Comparison of ENCODE assay signal across 8 mouse cellular contexts in genomic region chr7:100950481-100951010, GRCm38 (mm10). TPM values are rescaled to one million over a fixed set of nuclear protein-coding genes. Genes with fewer than 3 reads are reported as not detected.
DNase-seq lines count a peak whose midpoint lies in the region; ATAC-seq and TF ChIP-seq lines count a peak whose summit lies in the region.

No protein-coding gene starts in this region.

- H3K4me3 ChIP-seq in midbrain, embryonic 10.5 days, result no peak overlapping the region
- H3K4me3 ChIP-seq in midbrain, embryonic 13.5 days (replicated peaks), result no peak overlapping the region
- no peak overlapping the region for H3K4me3 ChIP-seq in heart, embryonic 15.5 days
- no peak overlapping the region for H3K4me3 ChIP-seq in lung, adult 2 months (replicated peaks; ENCODE audit: extremely low read depth, low read depth, low read length)
- no peak overlapping the region for H3K4me3 ChIP-seq in stomach, postnatal 0 days (ENCODE audit: low read depth, low read length)
- H3K4me3 ChIP-seq in midbrain, embryonic 16.5 days (ENCODE audit: low read depth, low read length), result no peak overlapping the region

- no peak overlapping the region for H3K9ac ChIP-seq in midbrain, embryonic 13.5 days (replicated peaks)
- no peak overlapping the region for H3K9ac ChIP-seq in heart, embryonic 15.5 days
- H3K9ac ChIP-seq in stomach, postnatal 0 days (ENCODE audit: low read length), result no peak overlapping the region
- no peak overlapping the region for H3K9ac ChIP-seq in midbrain, embryonic 16.5 days (ENCODE audit: low read depth, low read length)

- no peaks in the 10 kb centered on the region for H3K36me3 ChIP-seq in midbrain, embryonic 10.5 days
- H3K36me3 ChIP-seq in midbrain, embryonic 13.5 days, result no peaks in the 10 kb centered on the region
- H3K36me3 ChIP-seq in heart, embryonic 15.5 days, result no peaks in the 10 kb centered on the region
- no peaks in the 10 kb centered on the region for H3K36me3 ChIP-seq in stomach, postnatal 0 days (ENCODE audit: control insufficient read depth, insufficient read depth, low read length)
- no peaks in the 10 kb centered on the region for H3K36me3 ChIP-seq in midbrain, embryonic 16.5 days (ENCODE audit: control insufficient read depth, insufficient read depth, low read length)

- peak; percentile 28; the same call in 1 of the 2 replicates for TF ChIP-seq POLR2A in lung, adult 2 months (IDR thresholded peaks at IDR 0.05; ENCODE audit: borderline replicate concordance, extremely low read depth, low read depth, low read length)

- no peaks in the 10 kb centered on the region; the same call in 1 of the 2 replicates for H3K27me3 ChIP-seq in midbrain, embryonic 10.5 days (ENCODE audit: low read depth, poor library complexity, severe bottlenecking)
- no peaks in the 10 kb centered on the region for H3K27me3 ChIP-seq in midbrain, embryonic 13.5 days
- H3K27me3 ChIP-seq in heart, embryonic 15.5 days, result 0 out of 2 replicates have a peak, but pooled peaks cover 7% of the 10 kb centered on the region
- no peaks in the 10 kb centered on the region for H3K27me3 ChIP-seq in stomach, postnatal 0 days (ENCODE audit: control insufficient read depth, insufficient read depth, low read length)
- H3K27me3 ChIP-seq in midbrain, embryonic 16.5 days (ENCODE audit: control insufficient read depth, insufficient read depth, low read depth, low read length), result no peaks in the 10 kb centered on the region

- DNase-seq in midbrain, embryonic 10.5 days (ENCODE audit: low spot score), result no peak
- DNase-seq in lung, adult 2 months, result no peak
- no peak for DNase-seq in stomach, postnatal 0 days (ENCODE audit: low spot score)
- no peak for DNase-seq in embryo, embryonic 10 days (ENCODE audit: low spot score)

- peaks cover 20% of the 10 kb centered on the region for H3K4me1 ChIP-seq in midbrain, embryonic 10.5 days
- no peaks in the 10 kb centered on the region for H3K4me1 ChIP-seq in midbrain, embryonic 13.5 days (replicated peaks)
- peaks cover 41% of the 10 kb centered on the region for H3K4me1 ChIP-seq in heart, embryonic 15.5 days (replicated peaks)
- H3K4me1 ChIP-seq in lung, adult 2 months (ENCODE audit: control insufficient read depth, insufficient read depth, low read length), result peaks cover 5% of the 10 kb centered on the region; the same call in 1 of the 2 replicates
- H3K4me1 ChIP-seq in stomach, postnatal 0 days (replicated peaks; ENCODE audit: control insufficient read depth, insufficient read depth), result no peaks in the 10 kb centered on the region
- H3K4me1 ChIP-seq in midbrain, embryonic 16.5 days (ENCODE audit: control insufficient read depth, insufficient read depth, low read length), result no peaks in the 10 kb centered on the region

- no peak for TF ChIP-seq EP300 in stomach, postnatal 0 days (optimal IDR thresholded peaks at IDR 0.05)

- WGBS in midbrain, embryonic 10.5 days, result 72% methylated on average over 12 of the region's 12 CpGs
- 67% methylated on average over 12 of the region's 12 CpGs for WGBS in midbrain, embryonic 13.5 days
- WGBS in heart, embryonic 15.5 days, result 45% methylated on average over 12 of the region's 12 CpGs
- 28% methylated on average over 12 of the region's 12 CpGs for WGBS in lung, adult 2 months
- WGBS in stomach, postnatal 0 days, result 53% methylated on average over 12 of the region's 12 CpGs
- WGBS in midbrain, embryonic 16.5 days, result 64% methylated on average over 12 of the region's 12 CpGs

- H3K9me3 ChIP-seq in midbrain, embryonic 10.5 days (replicated peaks), result no peaks in the 10 kb centered on the region
- H3K9me3 ChIP-seq in midbrain, embryonic 13.5 days, result no peaks in the 10 kb centered on the region
- no peaks in the 10 kb centered on the region for H3K9me3 ChIP-seq in heart, embryonic 15.5 days (replicated peaks)
- H3K9me3 ChIP-seq in stomach, postnatal 0 days (ENCODE audit: control insufficient read depth, low read length), result no peaks in the 10 kb centered on the region
- no peaks in the 10 kb centered on the region for H3K9me3 ChIP-seq in midbrain, embryonic 16.5 days (replicated peaks; ENCODE audit: control insufficient read depth, low read length, poor library complexity, severe bottlenecking)

- no peak overlapping the region for H3K4me2 ChIP-seq in midbrain, embryonic 13.5 days (replicated peaks)
- no peak overlapping the region for H3K4me2 ChIP-seq in heart, embryonic 15.5 days
- H3K4me2 ChIP-seq in stomach, postnatal 0 days (replicated peaks; ENCODE audit: low read depth), result no peak overlapping the region
- no peak overlapping the region for H3K4me2 ChIP-seq in midbrain, embryonic 16.5 days (ENCODE audit: low read length)

- 0 out of 2 replicates have a peak overlapping the region, but pooled peaks have one; percentile 1 for H3K27ac ChIP-seq in midbrain, embryonic 10.5 days (replicated peaks)
- H3K27ac ChIP-seq in midbrain, embryonic 13.5 days, result no peak overlapping the region
- H3K27ac ChIP-seq in heart, embryonic 15.5 days, result peak overlapping the region; percentile 74
- peak overlapping the region; percentile 67 for H3K27ac ChIP-seq in stomach, postnatal 0 days (replicated peaks)
- no peak overlapping the region for H3K27ac ChIP-seq in midbrain, embryonic 16.5 days (ENCODE audit: low read length)

- no peak for ATAC-seq in midbrain, embryonic 13.5 days
- peak; percentile 63 for ATAC-seq in heart, embryonic 15.5 days (replicated peaks; ENCODE audit: insufficient number of reproducible peaks, insufficient read depth, low FRiP score, low read depth)
- peak; percentile 67; the same call in 1 of the 2 replicates for ATAC-seq in stomach, postnatal 0 days (ENCODE audit: low FRiP score, low TSS enrichment)
- ATAC-seq in erythroid progenitor cell, adult 5-6 weeks (replicated peaks; ENCODE audit: low FRiP score, poor library complexity, severe bottlenecking), result no peak
- ATAC-seq in midbrain, embryonic 16.5 days, result no peak

- no peak for TF ChIP-seq CTCF in lung, adult 2 months (IDR thresholded peaks at IDR 0.05; ENCODE audit: insufficient read depth, low read length)
- TF ChIP-seq CTCF in stomach, postnatal 0 days (IDR thresholded peaks at IDR 0.05; ENCODE audit: low read depth), result no peak

RNA-seq across cellular contexts. Expression of gene Arhgef17, which starts 18.6 kb away (rescaled TPM):
- 6.4 and 7.1 TPM in 2 replicates for polyA plus RNA-seq in midbrain, embryonic 10.5 days (2016; fragmentation: Nextera tagmentation; extraction: Ambion mirVana)
- polyA plus RNA-seq in midbrain, embryonic 13.5 days (2015; fragmentation: Nextera tagmentation; extraction: Ambion mirVana), result 5.8 and 5.9 TPM in 2 replicates
- 4.1 and 6.6 TPM in 2 replicates for polyA plus RNA-seq in heart, embryonic 15.5 days (2015; fragmentation: Nextera tagmentation; extraction: Ambion mirVana)
- 56.6 and 59.0 TPM in 2 replicates for polyA plus RNA-seq in lung, adult 2 months (2012; rRNA removed)
- polyA plus RNA-seq in stomach, postnatal 0 days (2015; fragmentation: Nextera tagmentation; extraction: Ambion mirVana), result 2.2 and 2.7 TPM in 2 replicates
- total RNA-seq in erythroid progenitor cell, adult 5-6 weeks (2015; ENCODE audit: low replicate concordance), result 0.42 TPM in 1 of 2 replicates, not detected in the other
- 0.08 TPM in 1 of 2 replicates, not detected in the other for total RNA-seq in erythroid progenitor cell, adult 5-6 weeks (2017; ENCODE audit: low replicate concordance)
- polyA plus RNA-seq in midbrain, embryonic 16.5 days (2015; fragmentation: Nextera tagmentation; extraction: Ambion mirVana), result 13.8 and 17.6 TPM in 2 replicates

RNA-seq across cellular contexts. Expression of gene P2ry6, which starts 23.9 kb away (rescaled TPM):
- 1.8 and 2.4 TPM in 2 replicates for polyA plus RNA-seq in midbrain, embryonic 10.5 days (2016; fragmentation: Nextera tagmentation; extraction: Ambion mirVana)
- 1.9 and 2.7 TPM in 2 replicates for polyA plus RNA-seq in midbrain, embryonic 13.5 days (2015; fragmentation: Nextera tagmentation; extraction: Ambion mirVana)
- 3.8 and 6.8 TPM in 2 replicates for polyA plus RNA-seq in heart, embryonic 15.5 days (2015; fragmentation: Nextera tagmentation; extraction: Ambion mirVana)
- polyA plus RNA-seq in lung, adult 2 months (2012; rRNA removed), result 59.1 and 61.6 TPM in 2 replicates
- polyA plus RNA-seq in stomach, postnatal 0 days (2015; fragmentation: Nextera tagmentation; extraction: Ambion mirVana), result 6.1 and 6.4 TPM in 2 replicates
- total RNA-seq in erythroid progenitor cell, adult 5-6 weeks (2015; ENCODE audit: low replicate concordance), result 2.9 and 5.0 TPM in 2 replicates
- 0.64 and 1.7 TPM in 2 replicates for total RNA-seq in erythroid progenitor cell, adult 5-6 weeks (2017; ENCODE audit: low replicate concordance)
- 2.8 and 3.0 TPM in 2 replicates for polyA plus RNA-seq in midbrain, embryonic 16.5 days (2015; fragmentation: Nextera tagmentation; extraction: Ambion mirVana)

Comparison
In these comparisons a context has a peak if more than half of its experiments do, and no peak if none do; other contexts are left out.
1. H3K27ac ChIP-seq: peak in midbrain, embryonic 10.5 days (single experiment), heart, embryonic 15.5 days (single experiment) and stomach, postnatal 0 days (single experiment); none in midbrain, embryonic 13.5 days (single experiment) and midbrain, embryonic 16.5 days (single experiment).
2. ATAC-seq: peak in heart, embryonic 15.5 days (single experiment) and stomach, postnatal 0 days (single experiment); none in midbrain, embryonic 13.5 days (single experiment), erythroid progenitor cell, adult 5-6 weeks (single experiment) and midbrain, embryonic 16.5 days (single experiment).